Mouse (Mus musculus) brain, embryonic 14.5 days (tissue): Measurements from ENCODE around the gene Tmem30c.

ENCODE experiments used
- CTCF ChIP-seq: fragments of 200-500 bp; IDR thresholded peaks from 2 replicates; pipeline ENCODE4 v1.5.1; 2012; ENCODE audit warnings: inconsistent platforms, mild to moderate bottlenecking, moderate library complexity, borderline replicate concordance; ENCODE audit not compliant: insufficient read depth, insufficient read length; ENCODE audit errors: extremely low read depth
- POLR2A ChIP-seq: fragments of 200-500 bp; IDR thresholded peaks from 2 replicates; pipeline ENCODE4 v1.6.1; 2012; ENCODE audit warnings: mild to moderate bottlenecking, inconsistent platforms, borderline replicate concordance; ENCODE audit not compliant: poor library complexity, insufficient read depth, insufficient read length, severe bottlenecking; ENCODE audit errors: extremely low read depth

GRCm38 (mm10) chr16:57340613-57340898 lies 47.9 kb upstream of the Tmem30c start:
- no peak for TF ChIP-seq CTCF
- TF ChIP-seq POLR2A = no peak
